Mouse (Mus musculus) splenic B cell, adult 2 months (primary cell): ENCODE data around the gene Gp1bb.

Experiments used
- DNase-seq: peaks from one replicate; pipeline ENCODE4 v3.0.0-alpha.2; 2011; ENCODE audit warnings: low read depth, low spot score
- H3K27me3 ChIP-seq: 2 replicates; pipeline ENCODE4 v1.6.1; 2012; ENCODE audit warnings: mild to moderate bottlenecking, low read length, moderate library complexity, mixed read lengths; ENCODE audit not compliant: control insufficient read depth, poor library complexity, insufficient read depth, severe bottlenecking
- H3K36me3 ChIP-seq: 2 replicates; pipeline ENCODE4 v1.6.1; 2012; ENCODE audit warnings: mild to moderate bottlenecking, low read length, moderate library complexity, mixed read lengths; ENCODE audit not compliant: control insufficient read depth, poor library complexity, insufficient read depth, severe bottlenecking

The Gp1bb gene

DNA sequence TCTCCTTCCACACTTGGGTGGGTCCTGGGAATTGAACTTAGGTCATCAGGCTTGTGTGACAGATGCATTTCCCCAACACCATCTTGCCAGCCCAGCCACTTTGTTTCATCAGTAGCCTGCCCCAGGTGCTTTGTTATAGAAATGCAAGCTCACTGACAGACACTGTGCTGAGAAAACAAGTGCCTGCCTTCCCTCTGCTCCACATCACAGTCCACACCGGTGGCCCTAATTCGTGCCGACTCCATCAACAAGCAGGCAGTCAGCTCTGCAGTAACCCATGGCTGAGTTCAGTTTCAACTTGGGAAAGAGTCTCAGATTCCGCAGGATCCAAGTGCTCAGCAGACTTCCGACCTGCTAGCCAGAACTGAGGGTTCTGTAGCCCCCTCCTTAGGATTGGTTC lies 14.2 kb upstream of the Gp1bb start:
- no peaks in the 10 kb centered on the region for H3K36me3 ChIP-seq
- no peaks in the 10 kb centered on the region for H3K27me3 ChIP-seq
- DNase-seq = no peak

DNA sequence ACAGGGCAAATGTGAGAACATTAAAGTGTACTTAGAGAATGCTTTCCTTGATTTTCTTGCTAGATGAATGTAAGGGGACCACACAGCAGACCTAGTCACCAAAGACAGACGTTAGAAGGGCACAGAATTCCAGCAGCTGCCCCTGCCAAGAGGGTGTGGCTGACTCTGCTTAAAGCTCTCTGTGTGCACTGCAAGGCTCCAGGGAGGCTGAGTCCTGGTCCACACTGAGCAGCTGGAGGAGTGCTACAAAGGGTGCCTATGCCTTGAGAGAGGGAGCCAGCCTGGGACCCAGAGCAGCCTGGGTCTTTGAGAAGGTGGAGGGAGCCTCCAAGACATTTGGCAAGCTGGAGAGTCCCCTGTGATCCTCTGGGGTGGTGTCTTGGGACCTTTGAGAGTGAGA lies 11.1 kb upstream of the Gp1bb start:
- no peaks in the 10 kb centered on the region for H3K27me3 ChIP-seq
- no peak for DNase-seq
- no peaks in the 10 kb centered on the region for H3K36me3 ChIP-seq

DNA sequence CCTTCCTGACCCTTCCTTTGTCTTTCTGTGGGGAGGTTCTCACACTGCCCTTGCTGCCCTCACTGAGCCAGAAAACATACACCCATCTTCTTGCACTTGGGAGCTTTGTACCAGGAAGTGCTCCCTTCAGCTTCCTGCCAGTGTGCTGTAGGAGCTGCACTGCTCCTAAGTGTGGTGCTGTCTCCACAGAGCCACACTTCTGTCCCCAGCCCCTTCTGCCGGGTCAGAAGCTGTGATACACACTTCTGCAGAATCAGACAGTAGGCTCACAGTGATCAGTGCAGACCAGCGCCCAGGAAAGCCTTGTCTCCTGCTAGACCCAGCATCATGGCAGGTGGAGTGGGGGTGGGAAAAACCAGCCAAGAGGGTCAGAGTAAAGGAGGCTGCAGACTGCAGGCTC lies 10.6 kb upstream of the Gp1bb start:
- H3K36me3 ChIP-seq = no peaks in the 10 kb centered on the region
- H3K27me3 ChIP-seq = no peaks in the 10 kb centered on the region
- no peak for DNase-seq

DNA sequence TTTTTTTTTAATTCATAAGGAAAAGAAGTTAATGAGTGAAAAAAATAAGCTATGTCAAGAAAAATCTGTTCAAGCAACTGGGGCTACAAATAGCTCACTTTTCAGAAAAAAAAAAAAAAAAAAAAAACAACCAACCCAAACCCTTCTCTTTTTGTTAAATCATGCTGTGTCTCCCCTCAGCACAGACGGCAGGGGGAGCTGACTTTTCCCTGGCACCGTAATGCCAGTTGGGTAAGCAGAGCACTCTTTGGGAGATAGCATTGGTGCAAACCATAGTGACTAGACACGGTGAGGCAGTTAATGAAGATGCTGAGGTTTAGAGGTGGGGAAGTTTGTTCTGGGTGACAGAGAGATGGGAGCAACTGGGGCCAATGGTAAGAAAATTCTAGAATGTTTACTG lies 9.9 kb upstream of the Gp1bb start:
- Histone ChIP-seq H3K27me3 (no peaks in the 10 kb centered on the region), H3K36me3 (no peaks in the 10 kb centered on the region)
- no peak for DNase-seq

DNA sequence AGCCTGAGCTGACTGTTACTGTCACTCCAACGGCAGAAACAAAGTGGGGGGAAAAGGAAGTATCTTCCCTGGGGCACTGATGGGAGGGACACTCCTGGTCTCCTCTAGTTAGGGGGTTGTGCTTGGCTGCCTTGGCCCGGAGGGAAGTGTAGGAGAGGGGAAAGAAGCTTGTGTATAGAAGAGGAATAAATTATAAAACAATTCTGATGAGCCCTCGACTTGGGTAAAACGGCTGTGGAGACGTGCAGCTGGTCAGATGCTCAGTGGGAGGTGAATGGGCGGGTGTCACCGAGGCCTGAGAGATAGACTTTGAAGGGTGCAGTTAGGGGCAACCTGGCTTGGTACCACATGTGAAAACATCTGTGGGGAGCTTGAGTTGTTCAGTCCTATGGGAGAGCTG lies 8.9 kb upstream of the Gp1bb start:
- DNase-seq = no peak
- Histone ChIP-seq H3K36me3 (no peaks in the 10 kb centered on the region), H3K27me3 (no peaks in the 10 kb centered on the region)

DNA sequence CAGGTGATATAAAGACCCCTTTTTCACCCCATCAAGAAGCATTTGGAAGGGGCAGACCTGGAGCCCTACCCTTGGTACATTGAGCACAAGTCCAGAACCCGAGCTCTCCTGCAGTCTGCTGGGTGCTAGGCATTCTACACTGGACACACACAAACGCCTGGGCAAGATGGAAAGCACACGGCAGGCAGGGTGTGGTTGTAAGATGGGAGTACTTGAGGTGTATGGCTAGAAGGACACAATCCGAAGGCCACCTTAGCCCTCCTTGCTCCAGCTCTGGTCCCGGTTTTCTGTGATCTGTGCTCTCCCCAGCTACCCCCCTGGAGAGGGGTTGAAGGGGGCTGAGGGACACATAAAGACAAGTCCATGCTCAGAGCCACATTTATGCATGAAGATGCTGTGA lies 8.1 kb upstream of the Gp1bb start:
- DNase-seq = no peak
- Histone ChIP-seq H3K36me3 (no peaks in the 10 kb centered on the region), H3K27me3 (no peaks in the 10 kb centered on the region)

DNA sequence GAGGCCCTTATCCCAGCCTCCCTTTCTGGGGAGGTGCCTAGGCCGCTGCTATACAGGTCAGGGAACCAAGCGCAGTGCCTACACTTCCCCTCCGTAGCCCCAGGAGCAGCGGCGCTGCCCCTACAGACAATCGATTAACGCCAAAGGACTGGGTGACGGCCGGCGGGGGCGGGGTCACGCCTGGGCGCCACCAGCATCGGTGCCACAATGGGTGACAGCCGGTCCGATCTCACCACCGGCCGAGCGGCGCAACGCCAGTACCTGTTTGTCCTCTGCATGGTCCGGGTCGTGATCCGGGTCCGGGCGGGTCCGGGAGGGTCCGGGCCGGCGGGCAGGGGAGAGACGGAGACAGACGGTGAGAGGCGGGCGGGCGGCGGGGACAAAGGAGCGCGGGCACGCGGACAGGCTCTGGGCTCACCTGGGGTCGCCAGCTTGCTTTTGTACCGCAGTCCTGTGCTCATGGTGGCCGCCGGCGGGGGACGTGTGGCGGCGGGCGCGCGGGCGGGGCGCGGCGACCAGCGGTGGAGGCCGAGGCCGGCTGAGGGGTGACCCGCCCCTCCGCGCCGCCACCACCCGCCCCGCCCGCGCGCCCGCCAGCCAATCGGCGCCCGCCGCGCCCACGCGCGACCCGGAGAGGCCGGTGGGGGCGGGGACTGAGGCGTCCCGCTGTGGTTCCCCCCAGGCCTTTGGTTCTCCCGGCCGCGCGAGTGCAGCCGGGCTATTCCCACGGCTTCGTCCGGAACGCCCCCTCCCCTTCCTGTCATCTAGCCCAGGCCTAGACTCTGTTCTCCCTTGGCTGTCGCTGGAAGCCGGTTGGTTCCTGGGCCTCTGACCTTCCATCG lies 7.4 kb upstream of the Gp1bb start, which contains the start of gene Sept5:
Sept5 (minus strand) TSS at position 565 of the 842 bp plus-strand sequence.
- Histone ChIP-seq H3K36me3 (no peaks in the 10 kb centered on the region), H3K27me3 (no peaks in the 10 kb centered on the region)
- no peak for DNase-seq

DNA sequence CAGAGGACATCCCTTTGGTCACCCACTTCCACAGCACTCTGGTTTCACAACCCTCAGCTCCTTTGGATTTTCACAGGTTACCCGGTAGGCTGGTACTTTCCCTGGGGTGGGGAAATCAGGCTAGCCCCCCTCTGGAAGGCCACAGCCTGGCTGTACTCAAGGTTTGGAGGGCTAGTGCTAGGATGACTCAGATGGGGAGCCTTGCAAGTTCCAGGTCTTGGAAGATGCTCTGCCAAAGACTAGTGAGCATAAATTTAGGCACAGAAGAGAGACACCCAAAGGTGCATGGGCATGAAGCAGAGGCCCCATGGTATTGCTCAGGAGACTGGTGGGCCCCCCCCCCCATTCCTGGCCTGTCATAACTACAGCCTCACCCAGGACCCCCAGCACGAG lies 6.7 kb upstream of the Gp1bb start:
- no peak for DNase-seq
- no peaks in the 10 kb centered on the region for H3K27me3 ChIP-seq
- no peaks in the 10 kb centered on the region for H3K36me3 ChIP-seq

DNA sequence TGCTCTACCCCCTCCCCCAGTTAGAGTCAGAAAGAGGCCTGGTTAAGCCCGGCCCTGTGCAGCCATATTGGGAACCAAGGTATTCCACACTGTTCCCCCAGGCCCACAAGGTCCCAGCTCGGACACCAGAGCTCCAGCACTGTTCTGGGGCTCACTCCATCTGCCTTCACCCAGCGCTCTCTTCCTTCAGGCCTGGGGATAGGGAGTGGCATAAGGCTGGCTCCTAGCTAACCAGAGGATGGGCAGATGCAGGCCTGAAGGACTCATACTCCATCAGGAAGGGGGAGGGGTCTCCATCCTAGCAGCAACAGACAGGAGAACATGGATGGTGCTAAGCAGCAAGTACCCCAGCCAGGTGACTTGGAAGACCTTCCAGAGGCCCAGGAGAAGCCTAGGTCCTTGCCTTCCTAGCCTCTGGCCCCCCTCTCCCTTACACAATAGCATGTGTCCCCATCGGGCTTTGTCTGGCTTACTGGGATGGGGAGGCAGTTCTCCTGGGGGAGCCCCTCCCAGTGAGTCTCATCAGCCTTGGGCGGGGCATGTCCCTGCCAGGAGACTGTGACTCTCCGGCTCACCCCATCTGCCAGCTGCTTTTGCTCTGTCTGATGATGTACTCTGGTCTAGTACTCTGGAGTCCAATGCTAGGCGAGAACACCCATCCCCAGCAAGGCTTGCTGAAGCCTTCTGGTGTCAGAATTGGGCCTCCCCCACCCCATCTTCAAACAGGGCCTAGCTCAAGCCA lies 6.2 kb upstream of the Gp1bb start:
- no peaks in the 10 kb centered on the region for H3K36me3 ChIP-seq
- no peaks in the 10 kb centered on the region for H3K27me3 ChIP-seq
- DNase-seq = no peak

DNA sequence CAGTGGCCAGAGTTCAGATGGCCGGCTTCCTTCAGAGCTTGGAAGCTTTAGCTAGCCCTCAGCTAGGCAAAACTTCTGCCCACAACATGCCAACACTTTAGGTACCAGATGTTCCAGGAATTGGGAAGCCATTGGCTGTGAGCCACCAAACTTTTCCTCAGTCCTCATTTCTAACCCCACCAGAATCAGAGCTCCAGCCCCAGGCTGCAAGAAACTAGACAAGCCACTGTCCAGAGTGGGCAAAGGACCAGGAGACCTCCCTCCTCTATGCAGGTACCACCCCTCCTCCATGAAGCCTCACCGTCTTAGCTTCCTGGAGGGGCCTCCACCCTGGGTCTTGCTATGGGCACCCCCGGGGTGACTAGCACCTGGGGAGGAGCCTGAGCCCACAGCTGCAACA lies 5.0 kb upstream of the Gp1bb start:
- Histone ChIP-seq H3K27me3 (no peaks in the 10 kb centered on the region; the same call in 1 of the 2 replicates), H3K36me3 (no peaks in the 10 kb centered on the region)
- no peak for DNase-seq

DNA sequence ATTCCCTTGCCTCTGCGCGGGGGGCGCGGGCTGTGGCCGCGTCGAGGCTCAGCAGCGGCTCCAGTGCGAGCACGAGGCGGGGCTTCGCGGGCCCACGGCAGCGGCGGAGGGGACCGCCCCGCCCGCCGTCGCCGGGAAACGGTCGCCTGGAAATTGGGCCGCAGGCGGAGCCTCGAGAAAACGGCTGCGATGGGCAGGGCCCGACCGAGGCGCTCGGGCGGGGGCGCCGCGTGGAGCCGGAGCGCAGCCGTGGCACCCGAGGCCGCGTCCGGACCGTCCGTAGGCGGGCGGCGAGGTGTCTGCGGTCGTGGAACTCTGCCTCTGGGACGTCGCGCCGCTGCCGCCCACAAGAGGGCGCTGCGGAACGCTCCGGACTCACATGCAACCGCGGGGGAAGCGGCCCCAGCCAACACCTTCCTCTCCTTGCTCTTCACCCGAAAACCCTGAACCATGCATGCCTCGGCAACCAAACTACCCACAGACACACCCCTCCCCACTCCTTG lies 4.2 kb upstream of the Gp1bb start, which contains the start of gene Gm49601:
Gm49601 (minus strand) TSS at position 52 of the 503 bp plus-strand sequence.
- no peaks in the 10 kb centered on the region; the same call in 1 of the 2 replicates for H3K27me3 ChIP-seq
- DNase-seq = peak; percentile 88
- H3K36me3 ChIP-seq = no peaks in the 10 kb centered on the region

DNA sequence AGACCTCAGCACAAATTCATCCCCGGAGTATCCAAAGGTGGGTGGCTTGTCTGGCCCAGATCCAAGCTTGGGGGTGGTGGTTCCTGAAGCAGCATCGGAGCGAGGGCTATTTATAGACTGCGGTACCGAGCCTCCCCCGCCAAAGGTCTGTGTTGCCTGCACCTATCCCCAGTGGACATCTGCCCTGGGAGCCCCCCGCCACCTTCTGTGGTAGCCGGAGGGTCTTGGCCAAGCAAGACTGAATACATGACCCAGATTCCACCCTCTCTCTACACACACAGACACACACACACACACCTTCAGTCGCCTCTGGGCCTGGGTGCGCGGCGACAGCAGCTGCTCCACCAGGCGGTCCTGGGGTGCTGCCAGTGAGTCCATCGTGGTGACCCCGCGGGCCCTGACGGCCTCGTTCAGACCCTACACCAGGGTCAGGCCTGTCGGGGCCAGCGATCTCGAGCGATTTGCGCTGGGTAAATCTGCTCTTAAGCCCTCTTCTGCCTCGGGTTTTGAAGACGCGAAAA lies 3.6 kb upstream of the Gp1bb start:
- H3K36me3 ChIP-seq = no peaks in the 10 kb centered on the region
- DNase-seq = no peak
- no peaks in the 10 kb centered on the region; the same call in 1 of the 2 replicates for H3K27me3 ChIP-seq

DNA sequence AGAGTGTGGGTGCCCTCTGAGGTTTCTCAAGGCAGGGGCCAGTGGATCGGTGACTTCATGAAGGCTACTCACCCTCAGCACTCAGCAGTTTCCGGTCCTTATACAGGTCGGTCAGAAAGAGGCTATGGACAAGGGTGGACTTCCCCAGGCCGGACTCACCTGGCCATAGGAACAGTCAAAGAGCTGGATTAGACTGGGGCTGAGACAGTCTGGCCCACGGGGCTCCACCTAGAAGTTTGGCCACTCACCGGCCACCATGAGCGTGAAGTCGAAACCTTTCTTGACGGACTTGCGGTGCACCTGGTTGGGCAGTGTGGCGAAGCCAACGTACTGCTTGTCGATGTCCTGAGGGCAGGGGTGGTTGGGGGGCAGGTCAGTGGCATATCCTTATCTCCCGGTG lies 2.9 kb upstream of the Gp1bb start:
- H3K27me3 ChIP-seq = no peaks in the 10 kb centered on the region; the same call in 1 of the 2 replicates
- DNase-seq = no peak
- no peaks in the 10 kb centered on the region for H3K36me3 ChIP-seq

DNA sequence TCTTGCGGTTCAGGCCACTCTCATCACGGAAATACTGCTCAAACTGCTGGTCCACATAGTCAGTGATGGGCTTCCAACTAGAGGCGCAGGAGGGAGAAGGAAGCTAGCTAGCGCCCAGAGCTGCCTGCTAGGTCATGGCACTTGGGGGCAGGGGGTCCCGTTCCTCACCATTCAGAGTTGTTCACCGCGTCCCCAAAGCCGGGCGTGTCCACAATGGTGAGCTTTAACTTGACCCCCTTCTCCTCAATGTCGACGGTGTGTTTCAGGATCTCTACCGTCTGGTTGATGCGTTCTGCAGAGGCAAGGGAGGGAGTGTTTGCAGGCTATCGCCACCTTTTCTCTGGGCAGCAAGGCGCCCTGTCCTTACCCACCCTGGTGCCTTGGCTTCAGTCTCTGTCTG lies 2.4 kb upstream of the Gp1bb start:
- Histone ChIP-seq H3K27me3 (no peaks in the 10 kb centered on the region; the same call in 1 of the 2 replicates), H3K36me3 (no peaks in the 10 kb centered on the region)
- DNase-seq = no peak
